Mouse (Mus musculus) lung, postnatal 0 days (tissue): ENCODE measurements around the gene Lonp2. TPM values are rescaled to one million over a fixed set of nuclear protein-coding genes. Genes with fewer than 3 reads are reported as not detected.

Experiments used
- ATAC-seq: fragments of 200-750 bp; cut with Nextera tagmentation; 2 replicates; pipeline ENCODE4 v1.8.0; 2017; ENCODE audit warnings: moderate library complexity
- DNase-seq: peaks from one replicate; pipeline ENCODE4 v3.0.0-alpha.2; 2016; ENCODE audit warnings: low spot score
- H3K27ac ChIP-seq: fragments of 300-500 bp; sonication (generic); 2 replicates; pipeline ENCODE4 v1.5.1; 2014; ENCODE audit warnings: antibody characterized with exemption, mild to moderate bottlenecking, low read length, mixed read lengths
- H3K27me3 ChIP-seq: fragments of 300-500 bp; sonication (generic); replicated peaks from 2 replicates; pipeline ENCODE4 v1.6.1; 2014; ENCODE audit warnings: low read length, mixed read lengths; ENCODE audit not compliant: insufficient read depth
- H3K36me3 ChIP-seq: fragments of 300-500 bp; sonication (generic); 2 replicates; pipeline ENCODE4 v1.6.1; 2014; ENCODE audit warnings: low read length, mixed read lengths; ENCODE audit not compliant: insufficient read depth
- H3K4me1 ChIP-seq: fragments of 300-500 bp; sonication (generic); 2 replicates; pipeline ENCODE4 v1.6.1; 2014; ENCODE audit warnings: antibody characterized with exemption, low read depth, low read length, mixed read lengths; ENCODE audit not compliant: insufficient read depth
- H3K4me2 ChIP-seq: fragments of 300-500 bp; sonication (generic); replicated peaks from 2 replicates; pipeline ENCODE4 v1.6.1; 2014; ENCODE audit warnings: low read depth, mild to moderate bottlenecking, low read length, moderate library complexity, mixed read lengths
- H3K4me3 ChIP-seq: fragments of 300-500 bp; sonication (generic); 2 replicates; pipeline ENCODE4 v1.5.1; 2014; ENCODE audit warnings: low read depth, low read length
- H3K9ac ChIP-seq: fragments of 300-500 bp; sonication (generic); replicated peaks from 2 replicates; pipeline ENCODE4 v1.6.1; 2014; ENCODE audit warnings: low read depth, mild to moderate bottlenecking
- H3K9me3 ChIP-seq: fragments of 300-500 bp; sonication (generic); 2 replicates; pipeline ENCODE4 v1.6.1; 2016; ENCODE audit warnings: low read length, mixed read lengths
- CTCF ChIP-seq: IDR thresholded peaks from 2 replicates; pipeline ENCODE4 v1.5.1; 2016; ENCODE audit warnings: antibody characterized with exemption, mild to moderate bottlenecking
- EP300 ChIP-seq: IDR thresholded peaks from 2 replicates; pipeline ENCODE4 v1.6.1; 2016; ENCODE audit warnings: antibody characterized with exemption, mild to moderate bottlenecking, control low read depth
- WGBS: fragments of 180-500 bp; shearing (Covaris S2); extraction: QIAGEN DNeasy Blood & Tissue Kit; methylation state at CpG from one replicate; pipeline ENCODE4 v1.1.7; 2014; 5-methylcytosine and 5-hydroxymethylcytosine counted together
- polyA plus RNA-seq: library from polyadenylated mRNA; unstranded; fragments of >200 nt; fragmentation: Nextera tagmentation; extraction: Ambion mirVana; gene quantifications from 2 replicates; pipeline ENCODE4 v1.2.1, GENCODE M21; 2015

Gene Lonp2
- polyA plus RNA-seq, 1 experiment from 2014 or later: 37.9 TPM

DNA sequence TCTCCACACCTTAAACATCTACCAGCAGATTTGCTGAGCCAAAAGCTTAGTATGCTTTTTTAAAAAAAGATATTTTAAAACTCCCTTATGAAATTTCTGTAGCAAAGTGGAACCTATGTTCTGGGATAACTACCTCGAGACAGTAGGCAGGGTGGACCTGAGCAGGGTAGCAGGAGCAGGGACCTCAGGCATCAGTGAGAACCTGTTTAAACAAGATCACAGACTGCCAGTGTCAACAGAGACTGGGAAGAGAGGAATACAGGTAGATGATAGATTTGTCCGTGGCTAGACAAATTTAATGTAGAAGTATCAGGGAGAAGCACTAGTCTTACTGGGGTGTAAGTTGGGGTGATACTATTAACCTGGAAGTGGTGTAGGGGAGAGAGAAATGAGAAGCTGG, 10.0 kb upstream of the Lonp2 start:
- WGBS: 58% methylated on average over 2 of the region's 2 CpGs
- Histone ChIP-seq H3K4me3 (no peak overlapping the region), H3K4me2 (no peak overlapping the region), H3K27ac (no peak overlapping the region), H3K9me3 (no peaks in the 10 kb centered on the region), H3K4me1 (no peaks in the 10 kb centered on the region), H3K27me3 (no peaks in the 10 kb centered on the region), H3K9ac (no peak overlapping the region), H3K36me3 (no peaks in the 10 kb centered on the region)
- DNase-seq (no peak), ATAC-seq (no peak)
- TF ChIP-seq EP300 (no peak), CTCF (no peak)

GRCm38 (mm10) chr8:86615095-86615769, 8.6 kb upstream of the Lonp2 start:
- Histone ChIP-seq H3K36me3 (no peaks in the 10 kb centered on the region), H3K4me1 (no peaks in the 10 kb centered on the region), H3K4me2 (no peak overlapping the region), H3K9ac (no peak overlapping the region), H3K27ac (no peak overlapping the region), H3K9me3 (no peaks in the 10 kb centered on the region), H3K27me3 (no peaks in the 10 kb centered on the region), H3K4me3 (no peak overlapping the region)
- no peak for ATAC-seq
- DNase-seq: no peak
- WGBS: 80% methylated on average over 6 of the region's 6 CpGs
- TF ChIP-seq EP300 (no peak), CTCF (no peak)

DNA sequence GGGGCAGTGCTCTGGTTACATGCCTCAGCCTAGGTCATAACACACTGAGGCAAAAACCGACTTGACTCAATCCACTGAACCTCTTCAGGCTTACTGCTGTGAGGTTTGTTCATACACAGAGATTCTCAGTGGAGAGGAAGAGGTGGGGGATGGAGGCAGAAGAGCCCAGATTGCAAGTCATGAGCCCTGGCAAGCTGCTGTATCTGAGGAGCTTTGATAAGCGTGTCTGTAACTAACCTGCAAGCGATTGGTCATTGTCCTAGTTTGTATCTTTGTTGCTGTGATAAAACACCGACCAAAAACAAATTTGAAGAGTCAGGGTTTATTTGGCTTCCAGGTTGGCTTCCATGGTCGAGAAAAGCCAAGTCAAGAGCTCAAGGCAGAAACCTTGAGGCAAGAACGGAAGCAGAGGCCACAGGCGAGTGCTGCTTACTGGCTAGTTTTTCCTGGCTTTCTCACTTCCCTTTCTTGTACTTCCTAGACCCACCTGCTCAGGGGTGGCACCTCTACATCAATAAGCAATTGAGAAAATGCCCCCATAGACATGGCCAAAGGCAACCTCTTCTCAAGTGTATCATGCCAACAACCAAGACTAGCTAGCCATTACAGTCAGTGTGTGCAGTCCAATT, 6.0 kb upstream of the Lonp2 start:
- WGBS: 62% methylated on average over 7 of the region's 7 CpGs
- Histone ChIP-seq H3K4me2 (no peak overlapping the region), H3K9me3 (no peaks in the 10 kb centered on the region), H3K27ac (no peak overlapping the region), H3K9ac (no peak overlapping the region), H3K27me3 (no peaks in the 10 kb centered on the region), H3K4me1 (no peaks in the 10 kb centered on the region), H3K36me3 (no peaks in the 10 kb centered on the region), H3K4me3 (no peak overlapping the region)
- ATAC-seq: no peak
- no peak for DNase-seq
- TF ChIP-seq EP300 (no peak), CTCF (no peak)

DNA sequence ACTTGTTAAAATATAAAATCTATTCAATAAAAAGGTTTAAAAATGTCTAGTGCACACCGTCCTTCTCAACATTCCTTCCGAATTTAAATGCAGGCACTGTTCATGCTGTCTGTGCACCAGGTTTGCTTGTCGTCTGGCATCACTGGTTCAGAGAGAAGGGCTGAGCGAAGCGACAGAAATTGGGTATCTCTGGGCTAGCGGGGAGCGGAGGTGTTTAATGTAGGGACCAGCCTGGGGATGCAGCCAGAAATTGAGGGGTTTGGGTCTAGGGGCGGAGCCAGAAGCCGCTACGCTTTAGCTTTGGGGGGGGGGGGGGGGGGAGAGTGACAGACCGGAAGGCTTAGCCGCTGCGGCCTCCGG, 312 bp upstream of the Lonp2 start:
- H3K27ac ChIP-seq: no peak overlapping the region
- no peak for TF ChIP-seq EP300
- TF ChIP-seq CTCF: no peak
- H3K4me3 ChIP-seq: peak overlapping the region; percentile 76
- H3K9ac ChIP-seq: no peak overlapping the region
- no peaks in the 10 kb centered on the region for H3K27me3 ChIP-seq
- H3K4me2 ChIP-seq: peak overlapping the region; percentile 80
- WGBS: 2% methylated on average over 14 of the region's 14 CpGs
- DNase-seq (no peak), ATAC-seq (no peak)
- peaks cover 5% of the 10 kb centered on the region; the same call in 1 of the 2 replicates for H3K4me1 ChIP-seq
- H3K9me3 ChIP-seq: no peaks in the 10 kb centered on the region
- H3K36me3 ChIP-seq: no peaks in the 10 kb centered on the region

DNA sequence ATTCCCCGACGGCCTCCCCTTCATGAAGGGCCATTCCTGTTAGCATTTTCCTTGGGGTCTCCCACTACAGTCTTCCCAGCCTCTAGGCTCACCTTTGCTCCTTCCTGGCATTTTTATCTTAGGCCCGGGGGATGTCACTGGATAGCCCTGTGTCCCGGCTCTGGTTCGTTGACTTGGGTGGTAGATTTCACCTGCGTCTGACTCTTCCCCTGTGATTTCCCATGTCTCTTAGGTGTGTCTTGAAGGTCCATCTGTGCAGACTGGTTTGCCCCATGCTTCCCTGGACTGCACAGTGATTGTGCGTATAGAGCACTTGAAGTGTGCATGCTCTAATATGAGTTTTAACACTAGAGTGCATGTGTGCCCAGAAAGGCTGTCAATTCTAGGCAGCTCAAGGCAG, 1.1 kb downstream of the Lonp2 start:
- Histone ChIP-seq H3K4me2 (peak overlapping the region; percentile 80), H3K36me3 (no peaks in the 10 kb centered on the region), H3K27ac (no peak overlapping the region), H3K27me3 (no peaks in the 10 kb centered on the region), H3K4me1 (peaks cover 5% of the 10 kb centered on the region; the same call in 1 of the 2 replicates), H3K4me3 (peak overlapping the region; percentile 76), H3K9me3 (no peaks in the 10 kb centered on the region), H3K9ac (no peak overlapping the region)
- WGBS: 30% methylated on average over 7 of the region's 7 CpGs
- DNase-seq (no peak), ATAC-seq (no peak)
- TF ChIP-seq CTCF (no peak), EP300 (no peak)

GRCm38 (mm10) chr8:86630212-86630611, 6.4 kb downstream of the Lonp2 start:
- no peaks in the 10 kb centered on the region for H3K9me3 ChIP-seq
- H3K9ac ChIP-seq: no peak overlapping the region
- H3K4me2 ChIP-seq: no peak overlapping the region
- H3K4me3 ChIP-seq: no peak overlapping the region
- no peak for DNase-seq
- peaks cover 18% of the 10 kb centered on the region; the same call in 1 of the 2 replicates for H3K36me3 ChIP-seq
- 82% methylated on average over 5 of the region's 5 CpGs for WGBS
- no peak for ATAC-seq
- H3K4me1 ChIP-seq: peaks cover 1% of the 10 kb centered on the region; the same call in 1 of the 2 replicates
- H3K27me3 ChIP-seq: no peaks in the 10 kb centered on the region
- no peak overlapping the region for H3K27ac ChIP-seq
- TF ChIP-seq CTCF (no peak), EP300 (no peak)
